Mouse (Mus musculus): Measurements from ENCODE around the gene Shtn1.

DNA sequence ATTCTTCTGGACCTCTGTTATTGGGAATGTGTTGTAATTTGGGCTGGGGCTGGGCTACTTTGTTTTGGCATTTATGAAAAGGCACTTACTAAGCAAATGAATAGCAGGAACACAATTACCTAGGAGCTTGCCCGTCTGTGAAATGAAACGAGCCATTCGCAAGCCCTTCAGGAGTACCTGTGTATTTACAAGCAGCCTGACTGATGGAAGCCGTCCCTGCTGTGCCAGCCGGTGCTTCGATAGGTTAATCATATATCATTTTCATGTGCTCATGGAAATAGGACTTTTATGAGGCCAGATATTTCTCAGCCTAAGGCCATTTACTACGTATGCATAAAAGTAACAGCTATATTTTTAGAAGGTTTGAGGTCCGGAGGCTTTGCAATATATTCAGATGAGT lies 112.9 kb downstream of the Shtn1 start:
- TF ChIP-seq GATA1 (IDR thresholded peaks at IDR 0.05; ENCODE audit: borderline replicate concordance, low read length) (no peak), FLI1 (IDR thresholded peaks at IDR 0.05; ENCODE audit: low read length) (no peak)
